Mouse (Mus musculus): ENCODE measurements around the gene Tbc1d10a.
A peak's percentile ranks its signal among the peaks of the same experiment; 100 is the strongest.

The Tbc1d10a gene

DNA sequence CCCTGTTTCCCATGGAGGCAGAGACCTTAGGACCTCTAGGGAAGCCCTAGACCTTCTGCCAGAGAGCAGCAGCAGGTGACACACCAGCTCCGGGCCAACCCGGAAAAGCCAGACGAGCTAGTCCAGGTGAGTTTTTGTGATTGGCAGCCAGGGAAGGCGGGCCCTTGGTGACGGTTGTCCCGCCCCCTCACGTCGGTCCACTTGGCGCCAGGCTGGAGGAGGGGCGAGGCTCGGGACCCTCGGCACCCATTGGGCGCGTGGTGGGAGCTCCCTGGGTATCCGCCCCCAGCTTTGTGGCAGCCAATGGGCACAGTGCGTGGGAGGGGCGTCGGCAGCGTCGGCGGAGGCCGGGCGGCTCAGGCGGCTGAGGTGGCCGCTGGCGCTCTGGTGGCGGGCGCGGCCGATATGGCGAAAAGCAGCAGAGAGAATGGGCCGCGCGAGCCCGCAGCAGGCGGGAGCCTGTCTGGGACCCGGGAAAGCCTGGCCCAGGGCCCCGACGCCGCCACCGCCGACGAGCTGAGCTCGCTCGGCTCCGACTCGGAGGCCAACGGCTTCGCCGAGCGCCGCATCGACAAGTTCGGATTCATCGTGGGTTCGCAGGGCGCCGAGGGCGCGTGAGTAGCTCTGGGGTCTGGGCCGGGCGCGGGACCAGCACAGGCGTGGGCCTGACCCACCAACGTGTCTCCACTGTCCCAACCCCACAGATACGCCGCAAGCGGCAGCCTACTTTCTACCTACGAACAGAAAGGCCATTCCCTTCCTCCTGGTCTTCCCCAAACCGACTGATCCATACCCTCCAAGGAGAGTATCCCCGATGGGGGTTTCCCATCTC, at the start of gene Tbc1d10a:
Tbc1d10a (plus strand) TSS at position 304 of the 832 bp plus-strand sequence.
- DNase-seq (ENCODE audit: low read depth, low spot score), result peak; percentile 99

DNA sequence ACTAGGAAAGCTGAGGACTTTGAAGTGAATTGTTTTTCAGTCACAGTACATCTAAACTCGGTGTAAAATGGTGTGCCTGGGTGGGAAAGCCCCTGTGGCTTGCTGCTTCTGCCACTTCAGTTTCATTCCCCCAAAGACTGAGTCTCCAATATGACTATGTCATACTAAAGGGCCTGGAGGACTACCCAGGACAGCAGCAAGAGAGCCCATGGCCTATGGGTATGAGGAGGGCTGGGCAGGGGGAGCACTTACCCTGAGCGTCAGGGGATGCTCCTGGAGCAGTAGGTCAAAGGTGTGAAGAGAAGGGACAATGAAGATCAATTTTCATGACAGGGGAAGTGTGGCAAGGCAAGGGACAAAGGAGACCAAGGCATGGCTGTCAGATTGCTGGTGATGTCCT, 47.6 kb upstream of the Tbc1d10a start:
- DNase-seq (ENCODE audit: low read depth, low spot score), result no peak

DNA sequence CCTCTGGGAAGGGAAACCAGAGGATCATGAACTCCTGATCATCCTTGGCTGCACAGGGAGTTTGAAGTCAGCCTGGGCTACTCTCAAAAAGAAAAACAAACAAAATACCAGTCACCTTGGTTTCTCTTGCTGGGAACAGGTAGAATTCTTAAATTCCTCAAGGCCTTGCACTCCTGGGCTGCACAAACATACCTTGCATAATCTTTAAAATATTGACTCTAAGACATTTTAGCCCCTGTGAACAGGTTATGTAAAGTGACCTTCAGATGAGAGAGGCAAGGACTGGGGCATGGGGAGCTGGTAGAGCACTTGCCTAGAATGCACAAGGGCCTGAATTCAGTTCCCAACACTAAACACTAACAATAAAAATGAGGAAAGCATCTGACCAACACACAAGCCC, 45.1 kb upstream of the Tbc1d10a start:
- DNase-seq (ENCODE audit: low read depth, low spot score), result no peak

DNA sequence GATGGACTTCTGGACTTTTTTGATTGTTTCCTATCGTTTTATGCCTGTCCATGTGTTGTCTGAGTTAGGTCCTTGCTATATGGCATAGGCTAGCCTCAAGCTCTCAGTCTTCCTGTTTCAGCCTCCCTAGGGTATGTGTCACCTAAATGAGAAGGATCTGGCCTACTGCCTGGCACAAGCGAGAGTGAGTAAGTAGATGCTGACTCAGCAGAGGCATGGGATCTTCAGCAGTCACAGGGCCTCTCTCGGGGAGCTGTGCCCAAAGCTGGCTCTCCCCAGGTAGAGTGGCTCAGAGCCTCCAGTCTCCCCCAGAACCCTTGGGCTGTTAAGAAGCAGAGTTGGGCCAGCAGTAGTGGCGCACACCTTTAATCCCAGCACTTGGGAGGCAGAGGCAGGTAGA, 44.2 kb upstream of the Tbc1d10a start:
- no peak for DNase-seq (ENCODE audit: low read depth, low spot score)

DNA sequence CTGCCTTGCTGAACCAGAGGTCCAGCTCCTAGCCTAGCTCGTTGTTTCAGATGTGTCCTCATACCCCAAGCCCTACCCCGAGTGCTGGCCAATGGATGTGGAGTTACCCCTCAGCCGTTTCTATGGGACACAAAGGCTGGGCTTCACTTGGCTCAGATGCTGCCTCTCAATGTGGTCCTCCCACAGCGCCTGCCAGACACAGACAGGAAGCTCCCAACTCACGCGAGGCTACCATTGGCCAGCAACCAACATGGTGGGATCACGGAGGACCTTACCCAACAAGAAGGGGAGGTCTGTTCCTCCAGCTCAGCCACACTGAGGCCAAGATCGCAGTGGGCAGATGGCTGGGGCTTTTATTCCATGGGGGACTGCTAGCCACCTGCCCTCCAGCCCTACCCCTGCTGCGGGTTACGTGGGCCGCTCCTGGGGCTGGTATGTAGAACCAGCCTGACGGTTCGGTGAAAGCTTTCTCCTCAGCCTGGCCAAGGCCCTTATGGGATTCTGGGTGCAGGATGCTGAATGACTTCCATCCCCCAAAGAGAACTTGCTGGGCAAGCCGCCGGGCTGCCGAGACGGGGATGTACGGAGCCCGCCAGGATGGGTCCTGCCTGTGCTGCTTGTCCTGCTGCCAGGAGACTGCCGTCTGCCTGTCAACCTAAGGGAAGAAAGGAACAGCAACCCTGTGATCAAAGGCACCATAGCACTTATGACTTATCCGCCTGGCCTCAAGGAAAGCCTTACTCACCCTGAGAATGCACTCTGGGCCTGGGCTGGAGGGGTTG, 43.1 kb upstream of the Tbc1d10a start:
- DNase-seq (ENCODE audit: low read depth, low spot score), result no peak

DNA sequence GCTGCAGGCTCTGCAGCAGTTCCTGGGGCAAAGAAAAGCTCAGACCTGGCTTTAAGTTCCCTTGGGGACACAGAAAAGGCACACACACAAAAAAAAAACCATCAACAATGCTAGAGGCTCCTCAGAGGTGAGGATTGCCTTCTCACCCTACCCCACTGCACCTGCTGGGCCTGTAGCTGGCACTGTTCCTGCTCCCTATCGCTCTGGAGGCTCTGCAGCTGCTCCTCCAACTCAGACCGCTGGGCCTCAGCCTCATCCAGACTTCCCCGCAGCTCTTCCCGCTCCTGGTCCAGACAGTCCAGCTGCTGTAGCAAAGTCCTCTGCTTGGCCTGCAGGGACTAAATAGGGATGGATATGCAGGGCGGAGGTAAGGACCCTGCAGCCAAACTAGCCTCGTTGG, 40.2 kb upstream of the Tbc1d10a start:
- DNase-seq (ENCODE audit: low read depth, low spot score), result no peak

DNA sequence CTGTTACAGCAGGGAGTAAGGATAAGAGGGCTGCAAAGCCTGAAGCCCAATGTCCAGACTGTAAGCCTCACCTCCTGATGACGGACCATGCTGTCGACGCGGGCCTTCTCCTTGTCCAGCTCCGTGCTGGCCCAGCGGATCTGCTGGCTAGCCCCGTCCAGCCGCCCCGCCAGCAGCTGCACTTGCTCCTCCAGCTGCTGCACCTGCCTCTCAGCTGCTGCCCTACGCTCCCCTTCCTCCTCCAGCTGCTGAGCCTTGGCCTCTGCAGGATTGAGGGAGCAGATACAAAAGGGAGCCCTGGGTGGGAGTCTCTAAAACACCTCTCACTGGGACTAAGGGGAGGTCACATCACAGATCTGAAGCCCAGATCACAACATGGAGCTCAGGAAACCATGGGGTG, 39.5 kb upstream of the Tbc1d10a start:
- DNase-seq (ENCODE audit: low read depth, low spot score), result no peak

DNA sequence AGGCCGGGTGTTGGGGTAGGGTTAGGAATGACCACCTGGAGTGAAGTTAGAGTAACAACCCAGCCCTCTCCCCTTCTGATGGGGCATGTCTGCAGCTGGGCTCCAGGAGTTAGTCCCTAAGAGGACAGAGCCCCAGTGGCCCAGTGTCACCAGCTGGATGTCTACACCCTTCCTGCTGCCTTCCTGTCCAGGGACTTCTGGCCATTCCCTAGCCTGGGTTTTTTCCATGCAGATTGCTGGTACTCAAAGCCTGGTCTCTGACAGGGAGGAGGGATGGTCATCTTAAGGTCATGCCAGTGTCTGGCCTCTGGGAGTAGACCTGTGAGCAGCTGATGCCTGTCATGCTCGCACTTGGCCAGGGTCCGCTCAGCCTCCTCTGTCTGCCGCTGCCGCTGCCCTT, 38.5 kb upstream of the Tbc1d10a start:
- DNase-seq (ENCODE audit: low read depth, low spot score), result no peak

DNA sequence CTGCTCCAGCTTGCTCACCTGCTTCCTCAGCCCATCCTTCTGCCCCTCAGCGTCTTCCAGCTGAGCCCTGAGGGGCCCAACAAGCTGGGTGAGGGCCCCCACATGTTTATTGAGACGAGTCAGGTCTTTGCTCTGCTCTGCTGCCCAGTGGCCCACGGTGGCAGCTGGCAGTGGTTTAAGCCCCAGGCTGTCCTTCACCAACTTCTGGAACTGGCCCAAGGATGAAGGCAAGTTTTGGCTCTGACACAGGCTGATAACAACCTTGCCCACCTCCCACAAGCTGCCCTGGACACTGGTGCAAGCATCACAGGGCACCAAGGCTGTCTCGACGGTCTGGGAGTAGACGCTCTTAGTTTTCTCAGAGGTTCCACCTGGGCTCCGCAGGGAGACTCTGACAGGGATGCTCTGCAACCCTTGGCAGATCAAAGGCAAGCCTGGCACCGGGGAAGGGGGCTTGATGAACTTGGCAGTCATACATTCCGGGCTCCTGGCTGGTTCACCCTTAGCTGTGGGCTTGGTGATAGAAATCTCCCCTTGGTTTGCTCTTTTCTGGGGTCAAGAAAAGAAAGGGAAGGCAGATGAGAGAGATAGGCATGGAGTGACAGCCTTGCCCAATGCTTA, 37.9 kb upstream of the Tbc1d10a start:
- DNase-seq (ENCODE audit: low read depth, low spot score), result no peak

DNA sequence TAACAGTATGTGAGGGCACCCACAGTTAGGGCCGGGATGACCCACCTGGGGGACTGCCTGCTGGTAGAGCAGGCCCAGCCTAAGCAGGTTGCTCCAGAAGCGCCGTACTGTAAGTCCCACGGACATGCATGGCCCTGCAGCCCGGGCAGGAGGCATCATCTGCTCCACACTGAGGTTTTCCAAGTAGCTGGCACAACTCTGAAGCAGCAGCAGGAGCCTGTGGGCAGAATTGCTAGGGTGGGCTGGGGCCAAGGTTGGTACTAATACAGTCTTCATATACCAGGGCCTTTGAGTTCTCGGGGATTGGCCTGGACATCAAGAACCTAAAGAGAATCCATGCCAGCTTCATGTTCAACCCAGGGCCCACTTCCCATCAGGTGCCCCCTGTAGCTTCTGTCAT, 36.7 kb upstream of the Tbc1d10a start:
- DNase-seq (ENCODE audit: low read depth, low spot score), result no peak

DNA sequence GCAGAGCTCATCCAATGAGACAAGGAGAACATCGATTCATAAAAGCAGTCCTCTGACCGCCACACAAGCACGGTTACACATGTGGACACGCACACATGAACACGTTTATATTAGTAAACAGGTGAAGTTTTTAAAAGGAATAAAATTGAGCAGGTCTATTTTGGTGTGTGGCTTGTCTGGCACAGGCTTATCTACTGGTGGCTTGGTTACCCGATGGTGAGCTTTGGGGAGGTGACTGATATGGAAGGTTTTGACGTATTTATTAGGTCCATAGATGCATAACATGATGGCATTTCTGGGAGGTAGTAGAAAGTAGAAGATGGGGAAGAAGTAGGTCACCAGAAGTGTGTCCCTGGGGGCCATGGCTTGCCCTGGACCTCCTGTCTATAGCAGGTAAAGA, 32.9 kb upstream of the Tbc1d10a start:
- DNase-seq (ENCODE audit: low read depth, low spot score), result no peak

DNA sequence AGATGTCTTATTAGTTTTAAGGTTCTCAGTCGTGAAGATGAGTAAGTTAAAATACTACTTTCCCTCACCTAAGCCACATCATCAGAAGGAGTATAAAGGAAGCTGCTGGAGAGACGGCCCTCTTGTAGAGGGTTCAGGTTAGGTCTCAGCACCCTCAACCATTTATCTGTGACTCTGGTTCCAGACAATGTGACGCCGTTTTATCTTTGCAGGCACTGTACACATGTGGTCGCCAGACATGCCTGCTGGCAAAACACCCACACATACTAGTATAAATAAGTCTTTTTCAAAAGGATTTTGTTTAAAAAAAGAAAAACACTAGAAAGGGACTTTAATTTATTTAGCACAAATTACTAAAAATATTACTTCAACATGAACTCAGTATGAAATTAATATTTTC, 30.9 kb upstream of the Tbc1d10a start:
- DNase-seq (ENCODE audit: low read depth, low spot score), result no peak

DNA sequence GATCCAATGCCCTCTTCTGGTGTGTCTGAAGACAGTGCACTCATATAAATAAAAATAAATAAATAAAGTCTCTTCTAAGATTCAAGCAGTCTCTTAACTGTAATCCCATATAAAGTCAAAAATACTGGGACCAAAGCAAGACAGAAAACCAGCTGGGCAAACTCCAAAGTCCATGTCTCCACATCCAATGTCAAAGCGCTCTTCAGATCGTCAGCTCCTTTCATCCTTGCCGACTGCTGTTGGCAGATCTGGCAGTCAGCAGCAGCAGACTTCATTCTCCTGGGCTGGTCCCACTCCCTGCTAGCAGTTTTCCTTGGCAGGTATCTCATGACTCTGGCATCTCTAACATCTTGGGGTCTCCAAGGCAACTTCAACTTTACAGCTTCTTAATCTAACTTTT, 27.9 kb upstream of the Tbc1d10a start:
- DNase-seq (ENCODE audit: low read depth, low spot score), result no peak

DNA sequence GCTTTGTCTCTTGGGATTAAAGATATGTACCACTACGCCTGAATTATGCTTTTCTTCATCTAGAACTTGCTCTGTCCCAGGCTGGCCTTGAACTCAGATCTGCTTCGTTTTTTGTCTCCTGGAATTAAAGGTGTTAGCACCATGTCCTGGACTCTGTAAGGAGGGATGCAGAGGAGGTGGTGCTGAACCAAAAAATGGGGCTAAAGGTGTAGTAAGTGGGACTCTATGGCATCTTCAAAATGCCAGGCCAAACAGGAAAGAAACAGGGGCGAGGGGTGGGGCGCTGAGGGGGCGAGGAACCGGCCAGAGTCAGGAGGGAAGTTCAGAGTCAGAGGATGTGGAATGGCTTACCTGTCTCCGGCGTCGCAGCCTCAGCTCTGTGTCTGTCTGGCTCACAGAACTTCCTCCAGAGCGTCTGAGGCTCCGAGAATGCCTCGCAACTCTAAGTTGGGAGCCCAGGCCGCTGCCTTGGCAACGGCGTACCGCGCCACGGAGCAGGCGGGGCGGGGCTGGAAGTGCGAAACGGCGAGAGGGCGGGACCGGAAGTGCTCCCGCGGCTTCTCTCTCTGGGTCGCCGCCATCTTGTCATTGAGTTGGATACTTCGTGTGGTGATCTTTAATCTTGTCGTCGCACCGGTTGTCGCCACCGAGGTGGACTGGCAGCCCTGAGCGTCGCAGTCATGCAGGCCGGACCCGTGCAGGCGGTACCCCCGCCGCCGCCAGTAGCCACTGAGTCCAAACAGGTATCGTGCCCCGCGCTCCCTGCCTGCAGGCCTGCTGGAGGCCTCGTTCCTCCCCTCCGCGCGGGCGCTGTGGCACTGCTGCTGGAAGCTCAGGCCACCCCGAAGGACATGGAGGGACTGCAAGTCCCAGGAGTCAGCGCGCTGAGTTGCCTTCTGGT, 26.5 kb upstream of the Tbc1d10a start, which contains the start of the genes Ccdc157 and Sf3a1:
Ccdc157 (minus strand) TSS at position 486 of the 901 bp plus-strand sequence.
Sf3a1 (plus strand) TSS at position 543 of the 901 bp plus-strand sequence.
- DNase-seq (ENCODE audit: low read depth, low spot score), result peak; percentile 96

DNA sequence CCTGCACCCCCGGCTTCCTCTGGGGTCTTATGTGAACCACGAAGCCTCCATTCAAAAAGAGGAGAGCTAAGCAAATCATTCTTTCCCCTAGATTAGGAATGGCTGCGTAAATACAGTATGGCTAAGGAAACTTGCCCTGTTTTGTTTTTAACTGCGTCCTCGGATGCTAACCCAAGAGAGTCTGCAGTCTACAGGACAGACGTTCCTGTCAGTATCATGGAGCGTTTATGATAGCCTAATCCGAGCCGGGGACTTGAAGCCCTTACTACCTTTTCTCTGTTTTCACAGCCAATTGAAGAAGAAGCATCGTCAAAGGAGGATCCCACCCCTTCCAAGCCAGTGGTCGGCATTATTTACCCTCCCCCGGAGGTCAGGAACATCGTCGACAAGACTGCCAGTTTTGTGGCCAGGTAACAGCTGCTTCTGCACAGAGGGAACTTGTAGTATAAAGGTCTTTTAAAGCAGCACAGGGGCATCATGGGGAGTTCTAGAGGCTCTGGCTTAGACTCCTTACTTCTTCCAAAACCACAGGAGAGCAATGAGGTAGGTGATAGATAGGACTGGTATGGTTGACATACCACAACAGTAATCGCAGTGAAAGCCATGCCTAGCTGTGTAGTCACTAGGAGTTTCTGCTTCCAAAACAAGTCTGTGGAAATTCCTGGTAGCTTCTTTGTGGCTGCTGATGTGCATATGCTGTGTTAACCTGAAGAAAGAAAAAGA, 25.7 kb upstream of the Tbc1d10a start:
- no peak for DNase-seq (ENCODE audit: low read depth, low spot score)

DNA sequence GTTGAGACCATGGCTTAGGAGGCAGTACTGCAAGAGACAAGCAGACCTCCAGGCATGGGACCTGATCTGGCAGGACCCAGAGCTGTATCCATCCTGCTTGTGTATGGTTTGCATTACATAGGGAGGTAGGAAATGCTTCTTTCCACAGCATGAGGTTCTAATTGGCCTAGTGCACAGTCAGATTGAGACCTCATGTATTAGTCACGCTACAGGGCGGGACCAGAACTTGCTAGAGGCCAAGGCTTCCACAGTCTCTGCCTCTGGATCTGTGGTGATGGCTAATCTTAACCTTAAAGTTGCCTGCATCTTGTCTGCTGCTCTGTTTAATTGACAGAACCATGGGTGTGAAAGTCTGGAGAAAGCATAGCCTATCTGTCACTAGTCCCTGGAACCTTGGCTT, 21.9 kb upstream of the Tbc1d10a start:
- no peak for DNase-seq (ENCODE audit: low read depth, low spot score)

DNA sequence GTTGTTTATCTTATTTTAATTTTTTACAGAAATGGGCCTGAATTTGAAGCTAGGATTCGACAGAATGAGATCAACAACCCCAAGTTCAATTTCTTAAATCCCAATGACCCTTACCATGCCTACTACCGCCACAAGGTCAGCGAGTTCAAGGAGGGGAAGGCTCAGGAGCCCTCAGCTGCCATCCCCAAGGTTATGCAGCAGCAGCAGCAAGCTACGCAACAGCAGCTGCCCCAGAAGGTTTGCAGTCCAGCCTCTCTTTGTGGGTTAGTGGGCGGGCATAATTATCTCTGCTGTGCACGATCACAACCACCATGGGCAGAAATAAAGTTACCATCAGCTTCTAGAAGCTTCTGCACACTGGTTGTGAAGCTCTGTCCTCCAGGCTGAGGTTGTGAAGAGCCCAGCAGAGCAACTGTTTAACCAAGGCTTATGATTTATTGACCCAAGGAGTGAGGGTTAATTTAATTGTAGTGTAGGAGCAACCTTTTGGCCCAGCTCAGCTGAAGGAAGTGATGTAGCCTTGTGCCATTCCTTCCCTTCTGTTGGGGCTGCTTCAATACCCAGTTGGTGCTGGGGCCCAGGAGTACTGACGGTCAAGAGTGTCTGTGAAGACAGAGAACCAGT, 20.0 kb upstream of the Tbc1d10a start:
- DNase-seq (ENCODE audit: low read depth, low spot score), result no peak

DNA sequence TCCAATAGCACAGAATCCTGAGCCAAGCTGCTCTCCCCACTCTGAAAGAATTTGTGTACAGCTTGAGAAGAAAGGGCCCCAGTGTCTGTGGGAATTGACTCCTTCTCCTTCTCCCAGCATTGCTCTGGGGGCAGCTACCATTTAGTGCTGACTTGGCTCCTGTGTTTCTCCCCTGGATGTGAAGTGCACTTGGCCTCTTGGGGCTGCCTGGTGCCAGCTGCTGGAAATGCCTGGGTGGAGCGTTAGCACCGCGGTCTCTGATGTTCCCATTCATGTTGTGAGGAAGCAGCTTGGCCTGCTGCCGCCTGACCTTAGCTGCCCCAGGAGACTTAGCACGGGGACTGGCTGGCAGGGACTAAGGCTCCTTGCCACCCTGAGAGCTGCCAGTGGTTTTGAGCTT, 12.0 kb upstream of the Tbc1d10a start:
- DNase-seq (ENCODE audit: low read depth, low spot score), result no peak

DNA sequence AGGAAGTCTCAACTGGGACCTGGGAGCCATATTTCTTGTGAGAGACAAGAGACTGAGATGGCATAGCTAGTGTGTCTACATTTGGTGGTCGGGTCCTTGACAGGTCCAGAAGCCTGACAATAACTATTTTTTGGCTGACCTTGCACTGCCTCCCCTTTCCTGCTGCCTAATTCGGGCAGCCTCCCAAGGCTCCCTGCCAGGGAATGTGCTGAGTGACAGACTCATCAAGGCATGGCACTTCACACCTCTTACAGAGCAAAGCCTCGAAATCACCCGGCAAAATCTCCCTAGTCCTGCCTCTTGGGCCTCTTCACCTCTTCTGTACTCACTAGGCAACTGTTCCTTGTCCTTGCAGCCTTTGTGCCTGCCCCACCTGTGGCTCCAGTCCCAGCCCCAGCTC, 8.9 kb upstream of the Tbc1d10a start:
- DNase-seq (ENCODE audit: low read depth, low spot score), result no peak

DNA sequence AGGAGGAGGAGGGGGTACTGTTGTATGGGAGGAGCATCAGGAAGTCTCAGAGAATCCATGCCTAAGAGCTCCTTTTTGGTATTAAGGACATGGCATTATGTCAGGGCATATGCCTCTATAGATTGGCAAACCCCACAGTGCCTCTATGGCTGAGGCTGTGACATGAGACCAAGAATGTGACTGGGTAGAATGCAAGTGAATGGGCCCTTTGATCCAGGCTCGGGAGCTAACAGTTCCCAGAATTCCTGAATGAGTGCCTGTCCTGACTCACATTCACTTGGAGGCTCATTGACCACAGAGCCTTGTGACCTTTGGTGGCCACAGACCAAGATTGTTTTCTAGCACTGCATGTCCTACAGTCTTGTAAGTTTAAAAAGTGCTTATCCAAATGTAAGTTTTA, 4.5 kb upstream of the Tbc1d10a start:
- no peak for DNase-seq (ENCODE audit: low read depth, low spot score)

All from CD4-positive helper T cell, adult 2 months (primary cell).